Mouse (Mus musculus) embryonic facial prominence, embryonic 13.5 days (tissue): ENCODE results near the gene Cpsf4l. TPM values are rescaled to one million over a fixed set of nuclear protein-coding genes. Genes with fewer than 3 reads are reported as not detected.

Experiments
- ATAC-seq: fragments of 200-750 bp; cut with Nextera tagmentation; 2 replicates; pipeline ENCODE4 v1.8.0; 2017; ENCODE audit warnings: low read depth; ENCODE audit not compliant: insufficient number of reproducible peaks, insufficient read depth, low FRiP score, low TSS enrichment
- H3K27ac ChIP-seq: fragments of 300-500 bp; sonication (generic); 2 replicates; pipeline ENCODE4 v1.5.1; 2015; ENCODE audit warnings: moderate library complexity, mild to moderate bottlenecking, inconsistent platforms
- H3K27me3 ChIP-seq: fragments of 300-500 bp; sonication (generic); 2 replicates; pipeline ENCODE4 v1.6.1; 2015; ENCODE audit warnings: mild to moderate bottlenecking, inconsistent platforms
- H3K36me3 ChIP-seq: fragments of 300-500 bp; sonication (generic); 2 replicates; pipeline ENCODE4 v1.6.1; 2015; ENCODE audit warnings: mild to moderate bottlenecking, inconsistent platforms
- H3K4me1 ChIP-seq: fragments of 300-500 bp; sonication (generic); 2 replicates; pipeline ENCODE4 v1.6.1; 2015; ENCODE audit warnings: inconsistent platforms
- H3K4me2 ChIP-seq: fragments of 300-500 bp; sonication (generic); 2 replicates; pipeline ENCODE4 v1.6.1; 2015; ENCODE audit warnings: moderate library complexity, mild to moderate bottlenecking, inconsistent platforms
- H3K4me3 ChIP-seq: fragments of 300-500 bp; sonication (generic); 2 replicates; pipeline ENCODE4 v1.5.1; 2015; ENCODE audit warnings: mild to moderate bottlenecking, inconsistent platforms
- H3K9ac ChIP-seq: fragments of 300-500 bp; sonication (generic); 2 replicates; pipeline ENCODE4 v1.6.1; 2015; ENCODE audit warnings: mild to moderate bottlenecking, inconsistent platforms
- H3K9me3 ChIP-seq: fragments of 300-500 bp; sonication (generic); 2 replicates; pipeline ENCODE4 v1.6.1; 2016; ENCODE audit warnings: inconsistent platforms
- WGBS: fragments of 180-500 bp; shearing (Covaris S2); methylation state at CpG from one replicate; pipeline ENCODE4 v1.1.7; 2015; ENCODE audit warnings: mixed read lengths; 5-methylcytosine and 5-hydroxymethylcytosine counted together
- polyA plus RNA-seq: library from polyadenylated mRNA; unstranded; fragments of >200 nt; fragmentation: Nextera tagmentation; extraction: Ambion mirVana; gene quantifications from 2 replicates; pipeline ENCODE4 v1.2.1, GENCODE M21; 2015

Gene Cpsf4l
- polyA plus RNA-seq, 1 experiment from 2014 or later = 1.7 TPM

- Histone ChIP-seq H3K4me2 (no peak overlapping the region), H3K36me3 (peaks cover 16% of the 10 kb centered on the region)
Observed at GRCm38 (mm10) chr11:113733631-113734364, 24.0 kb upstream of the Cpsf4l start.

GRCm38 (mm10) chr11:113731945-113732612 is 22.3 kb upstream of the Cpsf4l start:
- no peak for ATAC-seq
- no peaks in the 10 kb centered on the region for H3K27me3 ChIP-seq
- no peak overlapping the region for H3K4me2 ChIP-seq
- H3K4me3 ChIP-seq = no peak overlapping the region
- no peaks in the 10 kb centered on the region for H3K9me3 ChIP-seq
- peaks cover 33% of the 10 kb centered on the region for H3K36me3 ChIP-seq
- peak overlapping the region; percentile 22; the same call in 1 of the 2 replicates for H3K27ac ChIP-seq
- WGBS = 88% methylated on average over 10 of the region's 10 CpGs
- no peak overlapping the region for H3K9ac ChIP-seq
- peaks cover 95% of the 10 kb centered on the region for H3K4me1 ChIP-seq

More at GRCm38 (mm10) chr11:113733631-113734364, 24.0 kb upstream of the Cpsf4l start:
- WGBS = 73% methylated on average over 6 of the region's 6 CpGs
- ATAC-seq = no peak
- Histone ChIP-seq H3K9me3 (no peaks in the 10 kb centered on the region), H3K27ac (peak overlapping the region; percentile 28), H3K27me3 (no peaks in the 10 kb centered on the region), H3K4me1 (peaks cover 95% of the 10 kb centered on the region), H3K4me3 (no peak overlapping the region), H3K9ac (no peak overlapping the region)

- peaks cover 45% of the 10 kb centered on the region for H3K36me3 ChIP-seq
- H3K27me3 ChIP-seq = no peaks in the 10 kb centered on the region
- H3K9me3 ChIP-seq = no peaks in the 10 kb centered on the region
- WGBS = 57% methylated on average over 3 of the region's 3 CpGs
- no peak for ATAC-seq
- peaks cover 93% of the 10 kb centered on the region for H3K4me1 ChIP-seq
- H3K4me2 ChIP-seq = no peak overlapping the region
- no peak overlapping the region for H3K27ac ChIP-seq
- no peak overlapping the region for H3K9ac ChIP-seq
- no peak overlapping the region for H3K4me3 ChIP-seq
Observed at GRCm38 (mm10) chr11:113730879-113731278, 21.1 kb upstream of the Cpsf4l start.

- H3K27me3 ChIP-seq = no peaks in the 10 kb centered on the region
- no peak overlapping the region for H3K4me3 ChIP-seq
- H3K36me3 ChIP-seq = peaks cover 55% of the 10 kb centered on the region
- ATAC-seq = no peak
- H3K4me1 ChIP-seq = peaks cover 91% of the 10 kb centered on the region
- 0 out of 2 replicates have a peak overlapping the region, but pooled peaks have one; percentile 22 for H3K27ac ChIP-seq
- no peak overlapping the region for H3K9ac ChIP-seq
- H3K9me3 ChIP-seq = no peaks in the 10 kb centered on the region
- no peak overlapping the region for H3K4me2 ChIP-seq
- 30% methylated on average over 8 of the region's 8 CpGs for WGBS
Observed at GRCm38 (mm10) chr11:113729917-113730316, 20.1 kb upstream of the Cpsf4l start.

GRCm38 (mm10) chr11:113729239-113729638 is 19.4 kb upstream of the Cpsf4l start:
- H3K27ac ChIP-seq = 0 out of 2 replicates have a peak overlapping the region, but pooled peaks have one; percentile 2
- WGBS = 80% methylated on average over 21 of the region's 21 CpGs
- H3K4me1 ChIP-seq = peaks cover 85% of the 10 kb centered on the region
- H3K4me2 ChIP-seq = no peak overlapping the region
- ATAC-seq = no peak
- H3K27me3 ChIP-seq = no peaks in the 10 kb centered on the region
- H3K4me3 ChIP-seq = no peak overlapping the region
- H3K9me3 ChIP-seq = no peaks in the 10 kb centered on the region
- no peak overlapping the region for H3K9ac ChIP-seq
- peaks cover 61% of the 10 kb centered on the region for H3K36me3 ChIP-seq

- Histone ChIP-seq H3K9me3 (no peaks in the 10 kb centered on the region), H3K4me2 (no peak overlapping the region), H3K4me3 (no peak overlapping the region), H3K9ac (0 out of 2 replicates have a peak overlapping the region, but pooled peaks have one; percentile 2), H3K4me1 (peaks cover 76% of the 10 kb centered on the region), H3K36me3 (peaks cover 68% of the 10 kb centered on the region), H3K27me3 (no peaks in the 10 kb centered on the region), H3K27ac (peak overlapping the region; percentile 78)
- WGBS = 31% methylated on average over 6 of the region's 6 CpGs
- ATAC-seq = no peak
Observed at GRCm38 (mm10) chr11:113727992-113728391, 18.2 kb upstream of the Cpsf4l start.

GRCm38 (mm10) chr11:113726994-113727888 is 17.4 kb upstream of the Cpsf4l start:
- H3K27me3 ChIP-seq = no peaks in the 10 kb centered on the region
- peak overlapping the region; percentile 44; the same call in 1 of the 2 replicates for H3K9ac ChIP-seq
- H3K36me3 ChIP-seq = peaks cover 65% of the 10 kb centered on the region
- no peaks in the 10 kb centered on the region for H3K9me3 ChIP-seq
- H3K4me3 ChIP-seq = no peak overlapping the region
- WGBS = 58% methylated on average over 14 of the region's 14 CpGs
- peaks cover 74% of the 10 kb centered on the region for H3K4me1 ChIP-seq
- ATAC-seq = no peak
- no peak overlapping the region for H3K4me2 ChIP-seq
- H3K27ac ChIP-seq = peak overlapping the region; percentile 78

- Histone ChIP-seq H3K9me3 (no peaks in the 10 kb centered on the region), H3K9ac (no peak overlapping the region), H3K4me3 (no peak overlapping the region), H3K4me1 (peaks cover 60% of the 10 kb centered on the region), H3K27me3 (no peaks in the 10 kb centered on the region), H3K36me3 (peaks cover 60% of the 10 kb centered on the region), H3K27ac (peak overlapping the region; percentile 34), H3K4me2 (no peak overlapping the region)
- WGBS = 83% methylated on average over 4 of the region's 4 CpGs
- no peak for ATAC-seq
Observed at GRCm38 (mm10) chr11:113725235-113726048, 15.6 kb upstream of the Cpsf4l start.

GRCm38 (mm10) chr11:113722405-113723090 is 12.7 kb upstream of the Cpsf4l start:
- no peak for ATAC-seq
- H3K9ac ChIP-seq = no peak overlapping the region
- WGBS = 60% methylated on average over 14 of the region's 14 CpGs
- H3K36me3 ChIP-seq = peaks cover 39% of the 10 kb centered on the region
- H3K4me3 ChIP-seq = no peak overlapping the region
- H3K4me2 ChIP-seq = no peak overlapping the region
- H3K9me3 ChIP-seq = no peaks in the 10 kb centered on the region
- H3K27me3 ChIP-seq = no peaks in the 10 kb centered on the region
- H3K4me1 ChIP-seq = peaks cover 37% of the 10 kb centered on the region
- peak overlapping the region; percentile 55 for H3K27ac ChIP-seq

GRCm38 (mm10) chr11:113717767-113718424 is 8.1 kb upstream of the Cpsf4l start:
- Histone ChIP-seq H3K27me3 (no peaks in the 10 kb centered on the region), H3K4me1 (peaks cover 18% of the 10 kb centered on the region), H3K36me3 (no peaks in the 10 kb centered on the region), H3K9me3 (no peaks in the 10 kb centered on the region), H3K27ac (no peak overlapping the region), H3K4me3 (no peak overlapping the region), H3K9ac (no peak overlapping the region), H3K4me2 (no peak overlapping the region)
- no peak for ATAC-seq
- WGBS = 64% methylated on average over 16 of the region's 16 CpGs
